Mouse (Mus musculus) ES-E14 (cell line): ENCODE results near the gene Bsn.

Experiments used
- HCFC1 ChIP-seq: IDR thresholded peaks from 2 replicates; pipeline ENCODE4 v1.6.1; 2012; ENCODE audit warnings: low read length, inconsistent platforms, borderline replicate concordance; ENCODE audit not compliant: insufficient read depth
- MAFK ChIP-seq: IDR thresholded peaks from 2 replicates; pipeline ENCODE4 v1.6.1; 2014; ENCODE audit warnings: mild to moderate bottlenecking, low read depth, low read length, inconsistent platforms; ENCODE audit not compliant: insufficient read depth
- ZNF384 ChIP-seq: IDR thresholded peaks from 2 replicates; pipeline ENCODE4 v1.6.1; 2012; ENCODE audit warnings: low read depth, low read length, inconsistent platforms

DNA sequence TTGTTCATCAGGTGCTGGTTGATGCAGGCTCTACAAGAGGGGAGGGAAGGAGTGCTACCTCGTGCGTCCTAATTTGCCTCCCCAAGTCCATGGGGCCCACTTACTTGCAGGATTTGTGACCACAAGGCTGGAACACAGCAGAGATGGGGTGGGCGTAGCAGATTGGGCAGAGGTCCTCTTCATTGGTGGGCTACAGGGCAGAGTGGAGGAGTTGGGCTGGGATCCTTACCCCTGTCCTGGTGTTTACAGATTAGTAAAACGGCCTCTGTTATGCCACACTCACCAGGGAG is 138.3 kb downstream of the Bsn start:
- no peak for TF ChIP-seq ZNF384
- no peak for TF ChIP-seq HCFC1
- TF ChIP-seq MAFK: no peak
